Mouse (Mus musculus) cerebellum, postnatal 10 days (tissue): ENCODE results near the gene Ncf1.
A peak's percentile ranks its signal among the peaks of the same experiment; 100 is the strongest.

Experiments used
- DNase-seq, 2 experiments: peaks; one replicate each; pipeline ENCODE4 v3.0.0; 2021; ENCODE audit warnings: mixed read lengths in 2 of 2

Gene Ncf1

GRCm38 (mm10) chr5:134243661-134244436 lies 14.4 kb upstream of the Ncf1 start:
- DNase-seq: no peak

GRCm38 (mm10) chr5:134241831-134242230 lies 12.4 kb upstream of the Ncf1 start:
- DNase-seq: no peak

GRCm38 (mm10) chr5:134237936-134238760 lies 8.7 kb upstream of the Ncf1 start:
- no peak for DNase-seq

- DNase-seq: no peak
Measured at GRCm38 (mm10) chr5:134237508-134237907, 8.1 kb upstream of the Ncf1 start.

- no peak for DNase-seq
Measured at GRCm38 (mm10) chr5:134236796-134237195, 7.4 kb upstream of the Ncf1 start.

GRCm38 (mm10) chr5:134236241-134236640 lies 6.8 kb upstream of the Ncf1 start:
- DNase-seq: no peak

GRCm38 (mm10) chr5:134235111-134235510 lies 5.7 kb upstream of the Ncf1 start:
- peak; percentile 66 to 73 for DNase-seq

- peak in 1 of 2 experiments; percentile 28 for DNase-seq
Measured at GRCm38 (mm10) chr5:134234205-134234604, 4.8 kb upstream of the Ncf1 start.

- no peak for DNase-seq
Measured at GRCm38 (mm10) chr5:134233244-134233651, 3.8 kb upstream of the Ncf1 start.

- DNase-seq: no peak
Measured at GRCm38 (mm10) chr5:134232568-134232967, 3.1 kb upstream of the Ncf1 start.

- DNase-seq: no peak
Measured at GRCm38 (mm10) chr5:134232111-134232510, 2.7 kb upstream of the Ncf1 start.

- no peak for DNase-seq
Measured at GRCm38 (mm10) chr5:134231376-134231775, 2.0 kb upstream of the Ncf1 start.

- DNase-seq: no peak
Measured at GRCm38 (mm10) chr5:134228249-134228638, 1.2 kb downstream of the Ncf1 start.

GRCm38 (mm10) chr5:134227574-134228248 lies 1.7 kb downstream of the Ncf1 start:
- peak; percentile 39 to 51 for DNase-seq

GRCm38 (mm10) chr5:134226946-134227345 lies 2.5 kb downstream of the Ncf1 start:
- no peak for DNase-seq

- no peak for DNase-seq
Measured at GRCm38 (mm10) chr5:134225110-134225901, 4.1 kb downstream of the Ncf1 start.

GRCm38 (mm10) chr5:134221708-134222150 lies 7.7 kb downstream of the Ncf1 start:
- DNase-seq: no peak

GRCm38 (mm10) chr5:134221278-134221677 lies 8.1 kb downstream of the Ncf1 start:
- DNase-seq: no peak

GRCm38 (mm10) chr5:134217900-134218299 lies 11.5 kb downstream of the Ncf1 start:
- DNase-seq: no peak

GRCm38 (mm10) chr5:134214021-134214806 lies 15.2 kb downstream of the Ncf1 start:
- peak; percentile 66 to 79 for DNase-seq

GRCm38 (mm10) chr5:134209931-134210554 lies 19.4 kb downstream of the Ncf1 start:
- peak; percentile 39 to 51 for DNase-seq
